Mouse (Mus musculus) thymus, adult 2 months (tissue): ENCODE data around the gene Taok1. TPM values are rescaled to one million over a fixed set of nuclear protein-coding genes. Genes with fewer than 3 reads are reported as not detected.

Source experiments
- DNase-seq: peaks from one replicate; pipeline ENCODE4 v3.0.0; 2021
- H3K27ac ChIP-seq: fragments of 200-500 bp; 2 replicates; pipeline ENCODE4 v1.5.1; 2012; ENCODE audit warnings: low read length, control low read depth; ENCODE audit not compliant: control insufficient read depth, insufficient read depth
- H3K27me3 ChIP-seq: fragments of 200-500 bp; 2 replicates; pipeline ENCODE4 v1.6.1; 2012; ENCODE audit warnings: mild to moderate bottlenecking, low read length, moderate library complexity, mixed read lengths; ENCODE audit not compliant: control insufficient read depth, insufficient read depth
- H3K36me3 ChIP-seq: fragments of 200-500 bp; 2 replicates; pipeline ENCODE4 v1.6.1; 2012; ENCODE audit warnings: mild to moderate bottlenecking, low read length, moderate library complexity; ENCODE audit not compliant: control insufficient read depth, insufficient read depth
- H3K4me1 ChIP-seq: fragments of 200-500 bp; replicated peaks from 2 replicates; pipeline ENCODE4 v1.6.1; 2012; ENCODE audit warnings: low read length; ENCODE audit not compliant: control insufficient read depth, insufficient read depth
- H3K4me3 ChIP-seq: fragments of 200-500 bp; 2 replicates; pipeline ENCODE4 v1.5.1; 2012; ENCODE audit warnings: mild to moderate bottlenecking, low read length, control low read depth, moderate library complexity; ENCODE audit not compliant: control insufficient read depth, insufficient read depth
- CTCF ChIP-seq: fragments of 200-500 bp; IDR thresholded peaks from 2 replicates; pipeline ENCODE4 v1.5.1; 2012; ENCODE audit warnings: mild to moderate bottlenecking, control low read depth, low read length, moderate library complexity, borderline replicate concordance; ENCODE audit not compliant: control insufficient read depth, poor library complexity, insufficient read depth; ENCODE audit errors: extremely low read depth
- POLR2A ChIP-seq: fragments of 200-500 bp; IDR thresholded peaks from 2 replicates; pipeline ENCODE4 v1.6.1; 2012; ENCODE audit warnings: mild to moderate bottlenecking, low read length, control low read depth, moderate library complexity; ENCODE audit not compliant: control insufficient read depth, poor library complexity, insufficient read depth; ENCODE audit errors: extremely low read depth
- whole genome bisulfite sequencing: fragments of 180-500 bp; shearing (Covaris S2); methylation state at CpG from one replicate; pipeline ENCODE4 v1.1.7; 2018; 5-methylcytosine and 5-hydroxymethylcytosine counted together
- polyA plus RNA-seq: library from polyadenylated mRNA; depleted of rRNA; stranded (reverse); fragments of >200 nt; gene quantifications from 2 replicates; pipeline ENCODE4 v1.2.3, GENCODE M21; 2012

Gene Taok1
- polyA plus RNA-seq, 1 experiment: 7.5 TPM

- Histone ChIP-seq H3K4me3 (peak overlapping the region; percentile 33), H3K27ac (no peak overlapping the region), H3K36me3 (peaks cover 20% of the 10 kb centered on the region), H3K27me3 (no peaks in the 10 kb centered on the region), H3K4me1 (peaks cover 11% of the 10 kb centered on the region)
- peak; percentile 88 for DNase-seq
- TF ChIP-seq POLR2A: 0 out of 2 replicates have a peak, but pooled peaks have one; percentile 12
- TF ChIP-seq CTCF: peak; percentile 100
- WGBS: 33% methylated on average over 49 of the region's 49 CpGs
These were observed 99.3 kb downstream of the Taok1 start for GRCm38 (mm10) chr11:77508068-77509021.

- Histone ChIP-seq H3K27me3 (no peaks in the 10 kb centered on the region), H3K27ac (no peak overlapping the region), H3K4me1 (peaks cover 7% of the 10 kb centered on the region), H3K36me3 (peaks cover 28% of the 10 kb centered on the region), H3K4me3 (no peak overlapping the region)
- 71% methylated on average over 4 of the region's 4 CpGs for WGBS
- no peak for DNase-seq
- TF ChIP-seq CTCF (no peak), POLR2A (no peak)
These were observed 100.2 kb downstream of the Taok1 start for GRCm38 (mm10) chr11:77507426-77507825.

DNA sequence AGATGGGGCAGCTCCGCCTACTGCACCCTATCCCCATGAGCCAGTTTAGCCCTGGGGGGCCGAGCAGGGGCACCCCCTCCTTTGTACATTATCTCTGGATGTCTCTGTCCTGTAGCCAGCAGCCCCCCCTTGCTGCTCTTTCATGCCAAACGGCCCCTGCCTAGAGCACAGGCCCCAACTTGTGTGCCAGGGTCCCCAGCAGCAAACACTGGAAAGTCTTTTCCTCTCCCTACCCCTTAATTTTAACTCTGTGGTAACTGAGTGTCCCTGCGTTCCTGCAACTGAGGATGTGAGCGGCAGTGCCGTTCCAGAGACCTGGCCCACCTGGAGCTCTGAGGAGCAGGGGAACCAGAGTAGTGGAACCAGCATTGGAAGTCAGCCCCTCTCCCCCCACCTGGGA lies 100.7 kb downstream of the Taok1 start:
- DNase-seq: no peak
- TF ChIP-seq CTCF (no peak), POLR2A (no peak)
- Histone ChIP-seq H3K4me3 (no peak overlapping the region), H3K27me3 (no peaks in the 10 kb centered on the region), H3K4me1 (peaks cover 6% of the 10 kb centered on the region), H3K36me3 (peaks cover 28% of the 10 kb centered on the region), H3K27ac (no peak overlapping the region)
- WGBS: 94% methylated on average over 6 of the region's 6 CpGs

DNA sequence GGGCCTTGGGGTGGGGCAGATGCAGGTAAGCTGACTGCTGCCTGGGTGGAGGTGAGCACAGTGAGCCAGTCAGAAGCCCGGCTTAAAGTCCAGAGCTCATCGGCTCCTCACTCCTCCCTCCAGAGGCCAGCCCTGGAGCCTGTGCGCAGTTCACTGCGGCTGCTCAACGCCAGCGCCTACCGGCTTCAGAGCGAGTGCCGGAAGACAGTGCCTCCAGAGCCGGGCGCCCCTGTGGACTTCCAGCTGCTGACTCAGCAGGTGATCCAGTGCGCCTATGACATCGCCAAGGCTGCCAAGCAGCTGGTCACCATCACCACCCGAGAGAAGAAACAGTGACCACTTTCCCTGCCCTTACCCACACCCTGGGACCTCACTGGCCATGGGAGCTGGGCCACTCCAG lies 101.3 kb downstream of the Taok1 start:
- H3K27ac ChIP-seq: no peak overlapping the region
- peaks cover 6% of the 10 kb centered on the region for H3K4me1 ChIP-seq
- 96% methylated on average over 14 of the region's 14 CpGs for WGBS
- H3K4me3 ChIP-seq: no peak overlapping the region
- peaks cover 28% of the 10 kb centered on the region for H3K36me3 ChIP-seq
- no peak for DNase-seq
- TF ChIP-seq CTCF: no peak
- no peak for TF ChIP-seq POLR2A
- no peaks in the 10 kb centered on the region for H3K27me3 ChIP-seq

DNA sequence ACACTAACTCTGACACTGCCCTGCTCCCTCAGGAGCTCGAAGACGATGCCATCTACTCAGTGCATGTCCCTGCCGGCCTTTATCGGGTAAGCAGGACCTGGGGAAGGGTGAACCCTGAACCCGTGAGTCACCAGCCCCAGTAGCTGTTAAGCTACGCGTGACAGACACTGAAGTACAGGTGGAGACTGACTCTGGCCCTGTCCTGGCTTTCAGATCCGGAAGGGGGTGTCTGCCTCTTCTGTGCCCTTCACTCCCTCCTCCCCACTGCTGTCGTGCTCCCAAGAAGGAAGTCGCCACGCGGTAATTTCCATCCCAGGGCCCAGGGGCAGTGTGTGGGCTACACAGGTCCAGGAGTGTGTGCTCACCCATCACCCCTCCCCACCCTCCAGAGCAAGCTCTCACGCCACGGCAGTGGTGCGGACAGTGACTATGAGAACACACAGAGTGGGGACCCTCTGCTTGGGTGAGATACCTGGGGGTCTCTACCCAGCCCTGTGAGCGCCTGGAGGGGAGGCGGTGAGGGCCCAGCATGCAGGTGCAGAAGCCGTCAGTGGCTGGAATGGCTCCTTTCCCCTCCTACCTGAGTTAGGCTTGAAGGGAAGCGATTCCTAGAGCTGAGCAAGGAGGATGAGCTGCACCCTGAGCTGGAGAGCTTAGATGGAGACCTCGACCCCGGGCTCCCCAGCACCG lies 102.2 kb downstream of the Taok1 start:
- no peak overlapping the region for H3K27ac ChIP-seq
- H3K4me3 ChIP-seq: no peak overlapping the region
- 95% methylated on average over 22 of the region's 22 CpGs for WGBS
- no peak for TF ChIP-seq POLR2A
- no peak for TF ChIP-seq CTCF
- H3K4me1 ChIP-seq: peaks cover 6% of the 10 kb centered on the region
- no peaks in the 10 kb centered on the region for H3K27me3 ChIP-seq
- no peak for DNase-seq
- peaks cover 28% of the 10 kb centered on the region for H3K36me3 ChIP-seq

- 98% methylated on average over 19 of the region's 19 CpGs for WGBS
- no peak for DNase-seq
- Histone ChIP-seq H3K4me3 (no peak overlapping the region), H3K36me3 (peaks cover 28% of the 10 kb centered on the region), H3K4me1 (peaks cover 6% of the 10 kb centered on the region), H3K27me3 (no peaks in the 10 kb centered on the region), H3K27ac (no peak overlapping the region)
- TF ChIP-seq POLR2A: no peak
These were observed 103.2 kb downstream of the Taok1 start for GRCm38 (mm10) chr11:77504377-77504776.

DNA sequence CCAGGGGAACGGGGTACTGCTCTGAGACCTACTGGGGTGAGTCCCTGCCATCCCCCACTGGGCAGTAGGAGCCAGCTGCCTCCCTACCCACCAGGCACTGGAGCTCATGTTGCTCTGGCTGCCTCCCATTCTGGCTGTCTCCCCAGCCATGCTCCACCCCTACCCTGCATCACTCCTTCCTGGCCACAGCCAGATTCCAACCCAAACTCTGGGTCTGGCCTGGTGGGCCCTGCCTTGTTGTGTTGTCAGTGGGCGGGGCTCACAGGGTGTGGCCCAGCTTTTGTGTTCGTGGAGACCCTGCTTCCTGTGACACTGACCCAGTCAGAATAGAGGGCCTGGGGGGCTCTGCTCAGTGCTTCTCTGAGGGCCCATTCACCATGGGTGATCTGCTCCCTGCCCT lies 104.1 kb downstream of the Taok1 start:
- WGBS: 91% methylated on average over 3 of the region's 3 CpGs
- Histone ChIP-seq H3K4me1 (peaks cover 4% of the 10 kb centered on the region), H3K27me3 (no peaks in the 10 kb centered on the region), H3K27ac (no peak overlapping the region), H3K36me3 (peaks cover 28% of the 10 kb centered on the region), H3K4me3 (no peak overlapping the region)
- TF ChIP-seq POLR2A: no peak
- TF ChIP-seq CTCF: no peak
- no peak for DNase-seq
